Mouse (Mus musculus) R1 (cell line): ENCODE data around the gene Tbl2.

Experiments used
- DNase-seq: peaks from one replicate; pipeline ENCODE4 v3.0.0-alpha.2; 2018; ENCODE audit warnings: low read depth, low spot score

The Tbl2 gene

DNA sequence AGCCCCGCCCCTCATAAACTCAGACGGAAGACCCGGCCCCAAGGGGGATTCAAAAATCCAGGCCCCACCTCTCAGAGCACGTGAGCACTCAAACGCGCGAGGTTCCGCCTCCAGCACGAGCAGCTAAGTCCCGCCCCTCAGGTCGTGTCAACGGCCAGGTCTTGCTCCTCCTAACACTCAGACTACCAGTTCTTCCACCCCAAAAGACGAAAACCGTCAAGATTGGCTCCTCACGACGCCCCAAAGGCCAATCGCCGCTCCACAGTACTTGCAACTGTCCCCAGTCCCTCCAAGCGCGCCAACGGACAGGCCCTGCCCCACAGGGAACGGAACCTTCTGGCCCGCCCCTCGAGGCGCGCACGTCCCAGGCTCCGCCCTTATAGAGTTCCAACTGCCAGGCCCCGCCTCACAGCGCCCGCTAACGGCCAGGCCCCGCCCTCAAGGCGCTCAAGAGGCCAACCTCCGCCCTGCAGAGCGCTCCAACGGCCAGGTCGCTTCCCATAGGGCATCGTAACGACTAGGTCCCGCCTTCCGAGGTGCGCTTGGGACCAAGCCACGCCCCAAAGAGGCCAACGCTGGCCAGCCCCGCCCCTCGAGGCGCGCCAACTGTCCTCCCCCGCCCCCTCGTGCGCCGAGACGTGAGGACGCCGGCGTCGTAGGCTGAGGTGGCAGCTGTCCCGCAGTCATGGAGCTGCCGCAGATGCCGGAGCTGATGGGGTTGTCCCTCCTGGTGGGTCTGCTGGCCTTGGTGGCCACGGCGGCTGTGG lies at the start of gene Tbl2:
TSS of gene Tbl2 (plus strand) at position 605 of the 767 bp plus-strand sequence.
- peak; percentile 100 for DNase-seq

DNA sequence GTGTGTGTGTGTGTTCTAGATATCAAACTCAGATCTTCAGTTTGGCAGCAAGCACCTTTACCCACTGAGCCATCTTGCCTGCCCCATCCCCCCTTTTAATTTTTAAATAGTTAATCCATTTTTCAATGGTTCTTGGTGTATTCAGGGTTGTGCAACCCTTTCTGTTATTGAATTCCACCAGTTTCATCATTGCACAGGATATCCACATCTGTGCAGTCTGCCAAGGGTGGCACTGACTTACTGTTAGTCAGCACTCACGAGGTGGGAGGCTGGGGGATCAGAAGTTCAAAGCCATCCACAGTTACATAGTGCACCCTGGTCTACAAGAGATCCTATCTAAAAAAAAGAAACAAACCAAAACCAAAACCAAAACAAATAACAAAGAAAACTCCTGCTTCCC lies 48.5 kb upstream of the Tbl2 start:
- no peak for DNase-seq

GRCm38 (mm10) chr5:135103999-135104660 lies 45.3 kb upstream of the Tbl2 start:
- peak; percentile 77 for DNase-seq

GRCm38 (mm10) chr5:135106758-135107256 lies 42.6 kb upstream of the Tbl2 start:
- DNase-seq = peak; percentile 96

DNA sequence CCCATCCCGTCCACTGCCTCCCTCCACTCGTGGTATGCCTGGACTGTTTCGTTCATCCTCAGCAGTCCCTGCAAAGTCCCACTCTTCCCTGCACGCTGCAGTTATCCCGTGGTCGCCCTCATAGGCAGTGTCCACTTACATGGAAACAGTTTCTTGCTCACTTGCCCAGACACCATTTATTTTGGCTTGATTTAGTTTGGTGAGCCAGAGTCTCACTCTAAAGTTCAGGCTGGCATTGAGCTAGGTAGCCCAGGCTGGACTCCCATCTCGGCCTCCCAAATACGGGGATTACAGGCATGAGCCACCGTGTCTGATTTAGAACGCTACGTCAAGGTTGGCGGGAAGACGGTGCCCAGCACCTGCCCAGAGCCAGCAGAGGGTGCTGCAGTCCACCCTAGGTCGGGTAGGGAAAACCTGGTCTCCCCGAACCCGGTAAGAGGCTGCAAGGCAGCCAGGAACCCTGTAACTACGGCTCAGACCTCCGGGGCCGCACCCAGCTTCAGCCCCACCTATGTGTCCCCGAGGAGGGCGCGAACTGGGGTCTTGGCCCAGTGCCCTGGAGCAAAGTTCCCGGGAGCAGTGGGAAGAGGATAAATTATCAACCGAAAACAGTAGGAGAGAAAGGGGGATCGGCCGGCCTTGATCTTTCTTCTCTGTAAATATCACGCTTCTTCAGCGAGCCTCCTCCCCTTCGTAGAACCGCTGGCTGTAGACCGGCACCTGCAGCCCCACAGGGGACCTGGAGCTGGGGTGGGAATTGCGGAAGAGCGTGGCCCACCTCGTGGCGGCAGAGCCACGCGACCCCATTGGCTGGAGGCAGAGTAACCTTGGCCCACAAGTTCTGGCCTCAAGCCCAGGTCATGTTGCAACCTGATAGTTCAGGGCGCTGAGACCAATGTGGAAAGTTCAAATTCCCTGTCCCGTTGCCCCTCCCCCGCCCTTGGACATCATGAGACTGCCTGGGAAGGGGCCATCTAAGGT lies 41.6 kb upstream of the Tbl2 start:
- peak; percentile 63 for DNase-seq

DNA sequence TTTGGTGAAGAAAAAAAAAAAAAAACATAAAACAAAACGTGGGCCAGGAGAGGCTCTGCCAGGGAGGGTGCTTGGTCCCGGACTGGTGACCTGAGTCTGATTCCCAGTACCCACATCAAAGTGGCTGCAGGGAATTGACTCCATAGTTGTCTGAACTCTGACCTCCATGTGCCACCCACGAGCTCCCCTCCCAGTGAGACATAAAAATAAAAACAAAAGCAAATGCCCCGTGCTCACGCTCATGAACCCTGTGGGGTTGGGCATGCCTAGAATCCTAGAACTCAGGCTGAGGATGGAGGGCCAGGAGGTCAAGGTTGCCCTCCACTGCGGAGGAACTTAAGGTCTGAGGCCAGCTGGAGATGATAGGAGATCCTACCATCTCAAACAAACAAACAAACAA lies 40.4 kb upstream of the Tbl2 start:
- no peak for DNase-seq

- DNase-seq = no peak
Observed at GRCm38 (mm10) chr5:135109426-135109825, 40.0 kb upstream of the Tbl2 start.

DNA sequence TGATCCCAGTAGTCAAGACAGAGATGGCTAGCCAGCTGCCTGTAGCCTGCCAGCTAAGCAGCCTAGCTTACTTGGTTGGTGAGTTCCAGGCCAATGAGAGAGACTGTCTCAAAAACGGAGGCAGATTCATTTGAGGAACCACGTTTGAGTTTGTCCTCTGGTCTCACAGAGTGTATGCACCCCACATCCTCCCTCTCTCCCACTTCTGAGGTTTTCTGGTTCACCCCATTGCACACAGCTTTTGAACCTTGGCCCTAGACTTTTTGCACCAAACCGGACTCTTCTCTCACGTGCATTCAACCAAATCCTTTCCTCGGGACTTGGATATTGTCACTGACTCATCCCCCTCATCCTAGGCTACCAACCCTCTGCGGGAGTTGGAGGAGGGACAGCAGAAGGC lies 39.5 kb upstream of the Tbl2 start:
- no peak for DNase-seq

DNA sequence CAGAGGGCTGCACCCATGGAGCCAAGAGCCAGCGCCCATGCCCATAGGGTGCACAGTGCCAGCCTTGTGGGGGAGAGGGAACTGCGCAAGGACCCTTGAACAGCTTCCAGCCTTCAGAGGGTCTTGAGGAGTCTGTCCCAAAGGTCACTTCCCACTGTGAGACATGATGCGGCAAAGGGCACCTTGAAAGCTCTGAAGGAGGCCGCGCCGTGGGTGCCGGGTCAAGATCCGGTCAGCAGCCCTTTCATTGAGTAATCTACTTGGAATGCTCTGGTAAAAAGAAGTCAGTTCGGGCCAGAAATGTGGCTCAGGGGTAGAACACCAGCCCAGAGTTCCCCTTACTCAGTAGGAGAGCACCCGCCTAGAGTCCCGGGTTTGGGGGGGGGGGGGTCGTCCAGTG lies 35.7 kb upstream of the Tbl2 start:
- no peak for DNase-seq

DNA sequence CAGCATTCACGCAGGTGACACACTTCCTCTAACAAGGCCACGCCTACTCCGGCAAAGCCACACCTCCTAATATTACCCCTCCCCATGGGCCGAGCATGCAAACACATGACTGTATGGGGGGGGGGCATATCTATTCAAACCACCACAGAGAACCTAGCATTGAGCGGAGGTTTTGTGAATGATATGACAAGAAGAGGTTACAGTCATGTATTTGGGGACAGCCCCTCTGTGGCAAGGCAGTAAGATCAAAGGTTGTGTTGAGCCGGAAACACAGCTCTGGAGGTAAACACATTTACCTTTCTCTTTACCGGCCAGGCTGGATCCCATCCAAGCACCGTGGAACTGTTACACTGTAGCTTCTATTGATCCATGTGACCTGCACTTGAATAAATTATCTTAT lies 34.2 kb upstream of the Tbl2 start:
- peak; percentile 29 for DNase-seq

GRCm38 (mm10) chr5:135118589-135119081 lies 30.8 kb upstream of the Tbl2 start:
- peak; percentile 74 for DNase-seq

DNA sequence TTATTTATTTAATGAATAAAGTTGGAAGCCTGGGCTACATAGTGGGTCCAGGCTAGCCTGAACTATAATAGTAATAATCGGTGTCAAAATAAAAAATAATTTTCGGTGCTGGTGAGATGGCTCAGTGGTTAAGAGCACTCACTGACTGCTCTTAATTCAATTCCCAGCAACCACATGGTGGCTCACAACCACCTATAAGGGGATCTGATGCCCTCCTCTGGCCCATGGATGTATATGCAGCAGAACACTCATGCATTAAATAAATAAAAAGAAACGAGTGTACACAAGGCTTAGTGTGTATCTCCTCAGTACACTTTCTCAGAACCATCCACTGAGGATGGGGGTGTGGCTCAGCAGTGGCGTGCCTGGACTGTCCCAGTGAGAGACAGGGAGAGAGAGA lies 28.7 kb upstream of the Tbl2 start:
- peak; percentile 59 for DNase-seq

GRCm38 (mm10) chr5:135126121-135126520 lies 23.3 kb upstream of the Tbl2 start:
- DNase-seq = peak; percentile 70

- no peak for DNase-seq
Observed at GRCm38 (mm10) chr5:135127669-135128068, 21.8 kb upstream of the Tbl2 start.

DNA sequence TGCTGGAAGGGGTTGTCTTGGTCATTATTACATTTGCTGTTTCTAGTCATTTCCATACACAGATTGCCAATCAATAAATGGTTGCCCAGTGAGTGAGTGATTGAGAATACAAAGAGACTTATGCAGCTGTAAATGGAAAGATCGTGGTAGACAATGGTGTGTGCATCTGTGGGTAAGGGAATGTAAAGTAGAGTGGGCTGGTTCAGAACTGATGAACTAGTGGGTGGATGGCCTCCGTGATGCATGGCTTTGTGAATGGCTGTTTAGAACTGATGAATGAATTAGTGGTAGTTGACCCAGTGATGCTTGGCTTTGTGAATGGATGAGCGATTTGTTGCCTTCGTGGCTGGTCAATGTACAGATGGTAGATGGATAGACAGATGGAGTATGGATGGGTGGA lies 19.7 kb upstream of the Tbl2 start:
- no peak for DNase-seq

GRCm38 (mm10) chr5:135133736-135134405 lies 15.6 kb upstream of the Tbl2 start:
- peak; percentile 98 for DNase-seq

GRCm38 (mm10) chr5:135134534-135134933 lies 14.9 kb upstream of the Tbl2 start:
- DNase-seq = peak; percentile 87

- no peak for DNase-seq
Observed at GRCm38 (mm10) chr5:135139881-135140280, 9.6 kb upstream of the Tbl2 start.

GRCm38 (mm10) chr5:135144469-135144868 lies 5.0 kb upstream of the Tbl2 start:
- no peak for DNase-seq

GRCm38 (mm10) chr5:135145532-135145931 lies 3.9 kb upstream of the Tbl2 start:
- no peak for DNase-seq

DNA sequence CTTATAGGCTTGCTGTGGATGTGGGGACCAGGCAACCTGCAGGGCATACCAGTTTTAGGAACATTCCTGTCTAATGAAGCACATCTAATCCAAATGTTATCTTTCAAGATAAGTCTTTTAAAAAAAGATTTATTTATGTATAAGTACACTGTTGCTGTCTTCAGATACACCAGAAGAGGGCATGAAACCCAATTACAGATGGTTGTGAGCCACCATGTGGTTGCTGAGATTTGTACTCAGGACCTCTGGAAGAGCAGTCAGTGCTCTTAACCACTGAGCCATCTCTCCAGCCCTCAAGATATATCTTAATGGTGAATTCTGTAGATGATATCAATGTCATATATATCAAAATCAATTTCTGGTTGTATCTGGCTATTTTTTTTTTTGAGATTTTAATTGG lies 3.5 kb upstream of the Tbl2 start:
- no peak for DNase-seq
